8 mouse cellular contexts compared by ENCODE assay signal in genomic region chr17:37028683-37029120, GRCm38 (mm10). TPM values are rescaled to one million over a fixed set of nuclear protein-coding genes. Genes with fewer than 3 reads are reported as not detected.
A peak's percentile ranks its signal among the peaks of the same experiment; 100 is the strongest.
DNase-seq lines count a peak whose midpoint lies in the region; ATAC-seq lines count a peak whose summit lies in the region.

No protein-coding gene starts in this region.

- H3K9ac ChIP-seq in forebrain, embryonic 13.5 days = peak overlapping the region; percentile 68
- H3K9ac ChIP-seq in liver, embryonic 16.5 days (ENCODE audit: low read depth, low read length) = no peak overlapping the region
- H3K9ac ChIP-seq in neural tube, embryonic 15.5 days (replicated peaks) = peak overlapping the region; percentile 53

- DNase-seq in CD8-positive naive resting alpha-beta T cell, adult 2 months (ENCODE audit: low read depth in 2 of 2, low spot score in 2 of 2) = peak; percentile 32 to 61
- peak; percentile 67 for DNase-seq in c-Kit-positive CD71-negative TER-119-negative erythroid progenitor cells, embryonic 14.5 days (ENCODE audit: low read depth)
- DNase-seq in heart, postnatal 10 days = peak; percentile 92 to 93
- peak; percentile 95 for DNase-seq in kidney, postnatal 4 days
- peak; percentile 50 to 56 for DNase-seq in thymus, adult 18-20 months

- H3K4me2 ChIP-seq in forebrain, embryonic 13.5 days = peak overlapping the region; percentile 55
- H3K4me2 ChIP-seq in liver, embryonic 16.5 days (ENCODE audit: low read depth, low read length) = peak overlapping the region; percentile 39
- peak overlapping the region; percentile 58 for H3K4me2 ChIP-seq in neural tube, embryonic 15.5 days

- ATAC-seq in forebrain, embryonic 13.5 days = peak; percentile 99
- ATAC-seq in liver, embryonic 16.5 days (ENCODE audit: low read depth) = peak; percentile 87
- ATAC-seq in neural tube, embryonic 15.5 days (ENCODE audit: low FRiP score) = peak; percentile 99

- peak overlapping the region; percentile 99 for H3K27ac ChIP-seq in forebrain, embryonic 13.5 days
- no peak overlapping the region for H3K27ac ChIP-seq in liver, embryonic 16.5 days (ENCODE audit: low read length)
- peak overlapping the region; percentile 98 for H3K27ac ChIP-seq in neural tube, embryonic 15.5 days (replicated peaks)

- peaks cover 4% of the 10 kb centered on the region for H3K4me1 ChIP-seq in forebrain, embryonic 13.5 days
- H3K4me1 ChIP-seq in liver, embryonic 16.5 days (ENCODE audit: control insufficient read depth, low read depth, low read length) = no peaks in the 10 kb centered on the region
- peaks cover 12% of the 10 kb centered on the region for H3K4me1 ChIP-seq in neural tube, embryonic 15.5 days

- H3K9me3 ChIP-seq in forebrain, embryonic 13.5 days (replicated peaks) = no peaks in the 10 kb centered on the region
- no peaks in the 10 kb centered on the region for H3K9me3 ChIP-seq in liver, embryonic 16.5 days (replicated peaks; ENCODE audit: control insufficient read depth, low read length)
- no peaks in the 10 kb centered on the region for H3K9me3 ChIP-seq in neural tube, embryonic 15.5 days (replicated peaks)

- no peaks in the 10 kb centered on the region for H3K36me3 ChIP-seq in forebrain, embryonic 13.5 days (ENCODE audit: poor library complexity, severe bottlenecking)
- no peaks in the 10 kb centered on the region for H3K36me3 ChIP-seq in liver, embryonic 16.5 days (ENCODE audit: control insufficient read depth, insufficient read depth)
- H3K36me3 ChIP-seq in neural tube, embryonic 15.5 days = no peaks in the 10 kb centered on the region

- H3K27me3 ChIP-seq in forebrain, embryonic 13.5 days = no peaks in the 10 kb centered on the region
- H3K27me3 ChIP-seq in liver, embryonic 16.5 days (ENCODE audit: control insufficient read depth, insufficient read depth, low read depth, low read length) = no peaks in the 10 kb centered on the region
- no peaks in the 10 kb centered on the region for H3K27me3 ChIP-seq in neural tube, embryonic 15.5 days (replicated peaks)

- intact Hi-C loops in heart, postnatal 10 days (cut with DNase I) = no loop called here

- WGBS in forebrain, embryonic 13.5 days = 0% methylated on average over 14 of the region's 14 CpGs
- under 1% methylated on average over 14 of the region's 14 CpGs for WGBS in liver, embryonic 16.5 days (ENCODE audit: insufficient replicate concordance)
- under 1% methylated on average over 14 of the region's 14 CpGs for WGBS in neural tube, embryonic 15.5 days

- peak overlapping the region; percentile 42 for H3K4me3 ChIP-seq in forebrain, embryonic 13.5 days
- peak overlapping the region; percentile 51 for H3K4me3 ChIP-seq in liver, embryonic 16.5 days (ENCODE audit: low read depth, low read length)
- H3K4me3 ChIP-seq in neural tube, embryonic 15.5 days (replicated peaks) = peak overlapping the region; percentile 48

RNA-seq across cellular contexts. Expression of gene Mog, which starts 5.5 kb away (rescaled TPM):
- polyA plus RNA-seq in forebrain, embryonic 13.5 days (2015; fragmentation: Nextera tagmentation; extraction: Ambion mirVana) = 1.1 and 1.5 TPM in 2 replicates
- not detected for total RNA-seq in heart, postnatal 10 days (2021)
- not detected in 2 replicates for polyA plus RNA-seq in liver, embryonic 16.5 days (2015; fragmentation: Nextera tagmentation; extraction: Ambion mirVana)
- 1.5 and 2.0 TPM in 2 replicates for polyA plus RNA-seq in neural tube, embryonic 15.5 days (2015; fragmentation: Nextera tagmentation; extraction: Ambion mirVana)

RNA-seq across cellular contexts. Expression of gene Gabbr1, which starts 17.1 kb away (rescaled TPM):
- polyA plus RNA-seq in forebrain, embryonic 13.5 days (2015; fragmentation: Nextera tagmentation; extraction: Ambion mirVana) = 30.1 and 35.2 TPM in 2 replicates
- 10 to 100 TPM; 14.0 to 17.2 TPM for total RNA-seq in heart, postnatal 10 days (2021)
- polyA plus RNA-seq in liver, embryonic 16.5 days (2015; fragmentation: Nextera tagmentation; extraction: Ambion mirVana) = 0.46 and 1.0 TPM in 2 replicates
- polyA plus RNA-seq in neural tube, embryonic 15.5 days (2015; fragmentation: Nextera tagmentation; extraction: Ambion mirVana) = 77.9 and 90.1 TPM in 2 replicates

RNA-seq across cellular contexts. Expression of gene Zfp57, which starts 27.7 kb away (rescaled TPM):
- 215 and 228 TPM in 2 replicates for polyA plus RNA-seq in forebrain, embryonic 13.5 days (2015; fragmentation: Nextera tagmentation; extraction: Ambion mirVana)
- 1 to 10 TPM; 5.6 to 6.9 TPM for total RNA-seq in heart, postnatal 10 days (2021)
- polyA plus RNA-seq in liver, embryonic 16.5 days (2015; fragmentation: Nextera tagmentation; extraction: Ambion mirVana) = 2.9 and 3.4 TPM in 2 replicates
- 200 and 252 TPM in 2 replicates for polyA plus RNA-seq in neural tube, embryonic 15.5 days (2015; fragmentation: Nextera tagmentation; extraction: Ambion mirVana)

RNA-seq across cellular contexts. Expression of gene H2-M5, which starts 39.4 kb away (rescaled TPM):
- 1.6 and 1.7 TPM in 2 replicates for polyA plus RNA-seq in forebrain, embryonic 13.5 days (2015; fragmentation: Nextera tagmentation; extraction: Ambion mirVana)
- under 1 TPM in 1 of 2 experiments, not detected in 1; 0.26 TPM for total RNA-seq in heart, postnatal 10 days (2021)
- not detected in 2 replicates for polyA plus RNA-seq in liver, embryonic 16.5 days (2015; fragmentation: Nextera tagmentation; extraction: Ambion mirVana)
- polyA plus RNA-seq in neural tube, embryonic 15.5 days (2015; fragmentation: Nextera tagmentation; extraction: Ambion mirVana) = 2.5 and 2.7 TPM in 2 replicates

RNA-seq across cellular contexts. Expression of gene 2410137M14Rik, which starts 47.7 kb away (rescaled TPM):
- polyA plus RNA-seq in forebrain, embryonic 13.5 days (2015; fragmentation: Nextera tagmentation; extraction: Ambion mirVana) = 0.48 TPM in 1 of 2 replicates, not detected in the other
- not detected for total RNA-seq in heart, postnatal 10 days (2021)
- polyA plus RNA-seq in liver, embryonic 16.5 days (2015; fragmentation: Nextera tagmentation; extraction: Ambion mirVana) = not detected in 2 replicates
- 0.27 TPM in 1 of 2 replicates, not detected in the other for polyA plus RNA-seq in neural tube, embryonic 15.5 days (2015; fragmentation: Nextera tagmentation; extraction: Ambion mirVana)

Comparison
In these comparisons a context has a peak if more than half of its experiments do, and no peak if none do; other contexts are left out.
1. RNA of gene Gabbr1, which starts 17.1 kb away (polyA plus RNA-seq): 77.9 to 90.1 TPM in neural tube, embryonic 15.5 days and 30.1 to 35.2 TPM in forebrain, embryonic 13.5 days; 0.46 to 1.0 TPM in liver, embryonic 16.5 days; every median in the first group is over 10 times any median in the second.
2. RNA of gene Zfp57, which starts 27.7 kb away (polyA plus RNA-seq): 200 to 252 TPM in neural tube, embryonic 15.5 days and 215 to 228 TPM in forebrain, embryonic 13.5 days; 2.9 to 3.4 TPM in liver, embryonic 16.5 days; every median in the first group is over 10 times any median in the second.
3. Peak in every context shown above with its lines, with median percentiles within 50 percentile points of each other: DNase-seq, ATAC-seq, H3K4me2 ChIP-seq and H3K4me3 ChIP-seq.